10 mouse cellular contexts compared by ENCODE assay signal in genomic region chr8:94900617-94901016, GRCm38 (mm10). TPM values are rescaled to one million over a fixed set of nuclear protein-coding genes. Genes with fewer than 3 reads are reported as not detected.
DNase-seq lines count a peak whose midpoint lies in the region; ATAC-seq lines count a peak whose summit lies in the region.
"Had no signal": no experiment of that assay in that cellular context is flagged by ENCODE, and none has a peak within 500 bp of the region (broad histone marks: within the 10 kb centered on the region; RNA-seq: fewer than 3 reads in every experiment).

No protein-coding gene starts in this region.

- H3K36me3 ChIP-seq in liver, embryonic 12.5 days: peaks cover 11% of the 10 kb centered on the region
- peaks cover 40% of the 10 kb centered on the region for H3K36me3 ChIP-seq in heart, embryonic 13.5 days
- H3K36me3 ChIP-seq in liver, embryonic 13.5 days: no peaks in the 10 kb centered on the region
- H3K36me3 ChIP-seq: forebrain, embryonic 15.5 days had no signal

- ATAC-seq in liver, embryonic 12.5 days: no peak
- ATAC-seq in heart, embryonic 13.5 days (ENCODE audit: extremely low read depth, insufficient number of reproducible peaks, low FRiP score, low TSS enrichment): 0 out of 2 replicates have a peak, but pooled peaks have one; percentile 3
- no peak for ATAC-seq in liver, embryonic 13.5 days (ENCODE audit: low read depth)
- ATAC-seq: forebrain, embryonic 15.5 days had no signal

- H3K27me3 ChIP-seq in liver, embryonic 12.5 days (replicated peaks): peaks cover 7% of the 10 kb centered on the region; the same call in 1 of the 2 replicates
- H3K27me3 ChIP-seq in heart, embryonic 13.5 days (replicated peaks): no peaks in the 10 kb centered on the region
- H3K27me3 ChIP-seq in liver, embryonic 13.5 days: no peaks in the 10 kb centered on the region
- H3K27me3 ChIP-seq: forebrain, embryonic 15.5 days had no signal

- H3K4me1 ChIP-seq in liver, embryonic 12.5 days: peaks cover 68% of the 10 kb centered on the region
- H3K4me1 ChIP-seq in heart, embryonic 13.5 days: peaks cover 60% of the 10 kb centered on the region
- H3K4me1 ChIP-seq in liver, embryonic 13.5 days (replicated peaks): peaks cover 69% of the 10 kb centered on the region

- H3K4me3 ChIP-seq in liver, embryonic 12.5 days: peak overlapping the region; percentile 25
- H3K4me3 ChIP-seq in heart, embryonic 13.5 days: peak overlapping the region; percentile 1; the same call in 1 of the 2 replicates
- H3K4me3 ChIP-seq in liver, embryonic 13.5 days (replicated peaks): peak overlapping the region; percentile 27
- H3K4me3 ChIP-seq: forebrain, embryonic 15.5 days had no signal

- 30% methylated on average over 6 of the region's 6 CpGs for WGBS in liver, embryonic 12.5 days (ENCODE audit: insufficient replicate concordance)
- WGBS in heart, embryonic 13.5 days: 4% methylated on average over 6 of the region's 6 CpGs
- WGBS in liver, embryonic 13.5 days (ENCODE audit: insufficient replicate concordance): 28% methylated on average over 6 of the region's 6 CpGs

- H3K9ac ChIP-seq in liver, embryonic 12.5 days: peak overlapping the region; percentile 62
- H3K9ac ChIP-seq in heart, embryonic 13.5 days: peak overlapping the region; percentile 67
- H3K9ac ChIP-seq in liver, embryonic 13.5 days: peak overlapping the region; percentile 62
- H3K9ac ChIP-seq: forebrain, embryonic 15.5 days had no signal

- no peaks in the 10 kb centered on the region for H3K9me3 ChIP-seq in liver, embryonic 12.5 days (replicated peaks)
- no peaks in the 10 kb centered on the region for H3K9me3 ChIP-seq in heart, embryonic 13.5 days
- H3K9me3 ChIP-seq in liver, embryonic 13.5 days (replicated peaks): no peaks in the 10 kb centered on the region
- H3K9me3 ChIP-seq: forebrain, embryonic 15.5 days had no signal

- H3K4me2 ChIP-seq in liver, embryonic 12.5 days: peak overlapping the region; percentile 83
- H3K4me2 ChIP-seq in heart, embryonic 13.5 days: peak overlapping the region; percentile 56
- H3K4me2 ChIP-seq in liver, embryonic 13.5 days: peak overlapping the region; percentile 73
- H3K4me2 ChIP-seq: forebrain, embryonic 15.5 days; midbrain, embryonic 11.5 days had no signal

- H3K27ac ChIP-seq in liver, embryonic 12.5 days: peak overlapping the region; percentile 100
- H3K27ac ChIP-seq in heart, embryonic 13.5 days (replicated peaks): peak overlapping the region; percentile 92
- H3K27ac ChIP-seq in liver, embryonic 13.5 days: peak overlapping the region; percentile 98
- H3K27ac ChIP-seq: forebrain, embryonic 15.5 days had no signal

- peak; percentile 49 for DNase-seq in embryo, embryonic 10 days (ENCODE audit: low spot score)
- no peak for DNase-seq in embryo, embryonic 10.5 days (ENCODE audit: low spot score)
- DNase-seq in liver: no peak
- no peak for DNase-seq in liver, embryonic 13.5 days
- DNase-seq in right cerebral cortex, postnatal 36 days (ENCODE audit: low spot score in 2 of 2): no peak
- DNase-seq in thymus, adult 18-20 months: no peak

RNA-seq across cellular contexts. Expression of gene Ccdc102a, which starts 17.3 kb away (rescaled TPM):
- polyA plus RNA-seq in liver, embryonic 12.5 days (2016; fragmentation: Nextera tagmentation; extraction: Ambion mirVana): 9.1 and 10.0 TPM in 2 replicates
- 18.2 and 18.7 TPM in 2 replicates for polyA plus RNA-seq in heart, embryonic 13.5 days (2015; fragmentation: Nextera tagmentation; extraction: Ambion mirVana)
- polyA plus RNA-seq in liver, embryonic 13.5 days (2015; fragmentation: Nextera tagmentation; extraction: Ambion mirVana): 3.5 TPM in 2 replicates

RNA-seq across cellular contexts. Expression of gene Adgrg5, which starts 22.9 kb away (rescaled TPM):
- polyA plus RNA-seq in liver, embryonic 12.5 days (2016; fragmentation: Nextera tagmentation; extraction: Ambion mirVana): 0.90 and 0.91 TPM in 2 replicates
- polyA plus RNA-seq in heart, embryonic 13.5 days (2015; fragmentation: Nextera tagmentation; extraction: Ambion mirVana): 0.18 and 0.32 TPM in 2 replicates
- polyA plus RNA-seq in liver, embryonic 13.5 days (2015; fragmentation: Nextera tagmentation; extraction: Ambion mirVana): 0.43 and 0.52 TPM in 2 replicates
- polyA plus RNA-seq: forebrain, embryonic 15.5 days had no signal

RNA-seq across cellular contexts. Expression of gene Dok4, which starts 24.5 kb away (rescaled TPM):
- polyA plus RNA-seq in liver, embryonic 12.5 days (2016; fragmentation: Nextera tagmentation; extraction: Ambion mirVana): 13.8 and 14.6 TPM in 2 replicates
- polyA plus RNA-seq in heart, embryonic 13.5 days (2015; fragmentation: Nextera tagmentation; extraction: Ambion mirVana): 35.5 and 38.2 TPM in 2 replicates
- 9.3 and 9.8 TPM in 2 replicates for polyA plus RNA-seq in liver, embryonic 13.5 days (2015; fragmentation: Nextera tagmentation; extraction: Ambion mirVana)

RNA-seq across cellular contexts. Expression of gene Polr2c, which starts 43.4 kb away (rescaled TPM):
- polyA plus RNA-seq in liver, embryonic 12.5 days (2016; fragmentation: Nextera tagmentation; extraction: Ambion mirVana): 107 and 112 TPM in 2 replicates
- 107 and 129 TPM in 2 replicates for polyA plus RNA-seq in heart, embryonic 13.5 days (2015; fragmentation: Nextera tagmentation; extraction: Ambion mirVana)
- polyA plus RNA-seq in liver, embryonic 13.5 days (2015; fragmentation: Nextera tagmentation; extraction: Ambion mirVana): 94.5 and 95.3 TPM in 2 replicates
